Comparison of ENCODE assay signal across 17 mouse cellular contexts in the genomic region with DNA sequence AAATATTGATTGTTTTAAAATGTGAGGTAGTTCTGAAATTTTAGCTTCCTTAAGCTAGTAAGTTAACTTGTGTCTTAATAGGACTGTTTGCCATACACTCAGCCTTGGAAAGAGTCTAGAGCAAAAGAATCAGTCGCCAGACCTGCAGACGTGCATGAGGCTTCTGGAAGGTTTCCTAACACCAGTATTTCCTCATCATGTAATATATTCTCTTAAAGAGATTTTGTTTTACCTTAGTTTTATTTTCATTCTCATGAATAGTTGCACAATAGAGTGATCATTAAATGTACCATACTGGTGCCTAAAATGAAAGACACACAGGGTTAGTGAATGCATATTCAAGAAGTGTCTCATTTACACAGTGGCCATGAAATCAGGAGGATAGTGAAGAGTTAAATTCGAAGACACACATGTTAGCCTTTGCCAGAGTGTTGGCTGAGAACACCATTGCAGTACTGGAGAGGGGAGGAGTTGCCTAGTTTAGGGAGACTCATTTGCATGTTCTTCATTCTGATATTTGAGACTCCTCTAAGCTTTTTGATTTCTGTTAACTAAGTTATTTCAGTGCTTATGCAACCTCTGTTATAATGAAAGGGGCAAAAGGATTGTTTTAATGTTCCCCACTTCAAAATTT.
DNase-seq lines count a peak whose midpoint lies in the region; ATAC-seq and TF ChIP-seq lines count a peak whose summit lies in the region.
"Had no signal": no experiment of that assay in that cellular context is flagged by ENCODE, and none has a peak within 500 bp of the region (broad histone marks: within the 10 kb centered on the region; RNA-seq: fewer than 3 reads in every experiment).

No protein-coding gene starts in this region.

- ATAC-seq in embryonic facial prominence, embryonic 14.5 days (ENCODE audit: low read depth), result no peak
- ATAC-seq in heart, postnatal 0 days (ENCODE audit: insufficient read depth, low read depth), result no peak
- ATAC-seq in hindbrain, embryonic 16.5 days, result no peak
- ATAC-seq: midbrain, embryonic 13.5 days had no signal

- H3K9me3 ChIP-seq in embryonic facial prominence, embryonic 14.5 days (ENCODE audit: control insufficient read depth, low read length), result no peaks in the 10 kb centered on the region
- no peaks in the 10 kb centered on the region for H3K9me3 ChIP-seq in embryonic facial prominence, embryonic 10.5 days
- H3K9me3 ChIP-seq in heart, postnatal 0 days (replicated peaks; ENCODE audit: control insufficient read depth, low read length), result no peaks in the 10 kb centered on the region
- H3K9me3 ChIP-seq in hindbrain, embryonic 16.5 days (ENCODE audit: control insufficient read depth, low read length), result no peaks in the 10 kb centered on the region
- H3K9me3 ChIP-seq: kidney, embryonic 15.5 days; limb, embryonic 10.5 days; liver, embryonic 13.5 days; midbrain, embryonic 13.5 days had no signal

- no peak overlapping the region for H3K4me3 ChIP-seq in embryonic facial prominence, embryonic 14.5 days (ENCODE audit: low read depth, low read length)
- no peak overlapping the region for H3K4me3 ChIP-seq in embryonic facial prominence, embryonic 10.5 days
- no peak overlapping the region for H3K4me3 ChIP-seq in heart, postnatal 0 days (ENCODE audit: low read depth, low read length)
- H3K4me3 ChIP-seq in hindbrain, embryonic 16.5 days (ENCODE audit: low read length), result no peak overlapping the region
- H3K4me3 ChIP-seq: kidney, embryonic 15.5 days; limb, embryonic 10.5 days; liver, embryonic 13.5 days; midbrain, embryonic 13.5 days had no signal

- H3K4me1 ChIP-seq in embryonic facial prominence, embryonic 14.5 days (ENCODE audit: control insufficient read depth, insufficient read depth, low read length), result peaks cover 17% of the 10 kb centered on the region; the same call in 1 of the 2 replicates
- H3K4me1 ChIP-seq in embryonic facial prominence, embryonic 10.5 days, result peaks cover 17% of the 10 kb centered on the region
- peaks cover 24% of the 10 kb centered on the region for H3K4me1 ChIP-seq in heart, postnatal 0 days (ENCODE audit: control insufficient read depth, insufficient read depth)
- H3K4me1 ChIP-seq in hindbrain, embryonic 16.5 days (ENCODE audit: control insufficient read depth, insufficient read depth, low read depth, low read length), result no peaks in the 10 kb centered on the region
- H3K4me1 ChIP-seq: midbrain, embryonic 13.5 days had no signal

- DNase-seq in embryonic facial prominence, embryonic 14.5 days (ENCODE audit: low spot score), result peak; percentile 23
- DNase-seq in embryonic facial prominence, embryonic 10.5 days (ENCODE audit: low spot score), result no peak
- DNase-seq in heart, postnatal 0 days (ENCODE audit: low spot score), result no peak
- DNase-seq in heart, postnatal 25 days (ENCODE audit: low spot score), result no peak
- peak; percentile 30 for DNase-seq in 3T3-L1 (ENCODE audit: low read depth, low spot score)
- DNase-seq in fat pad, adult 2 months (ENCODE audit: extremely low read depth, low read depth, low spot score), result peak; percentile 63
- no peak for DNase-seq in urinary bladder, postnatal 4 days (ENCODE audit: low spot score in 2 of 2)
- DNase-seq: adrenal gland, postnatal 14 days; cerebellum, adult 8-10 months; gastrocnemius, postnatal 25 days; liver, embryonic 13.5 days; thymus, postnatal 14 days had no signal

- H3K4me2 ChIP-seq in embryonic facial prominence, embryonic 14.5 days (ENCODE audit: low read depth, low read length), result no peak overlapping the region
- no peak overlapping the region for H3K4me2 ChIP-seq in heart, postnatal 0 days (ENCODE audit: low read depth, low read length)
- H3K4me2 ChIP-seq in hindbrain, embryonic 16.5 days (ENCODE audit: low read length), result no peak overlapping the region
- H3K4me2 ChIP-seq: kidney, embryonic 15.5 days; midbrain, embryonic 13.5 days had no signal

- H3K27me3 ChIP-seq in embryonic facial prominence, embryonic 14.5 days (replicated peaks; ENCODE audit: control insufficient read depth, insufficient read depth, low read length), result no peaks in the 10 kb centered on the region
- H3K27me3 ChIP-seq in embryonic facial prominence, embryonic 10.5 days (replicated peaks; ENCODE audit: low read depth, poor library complexity, severe bottlenecking), result no peaks in the 10 kb centered on the region
- no peaks in the 10 kb centered on the region for H3K27me3 ChIP-seq in heart, postnatal 0 days (ENCODE audit: control insufficient read depth, insufficient read depth, low read length)
- H3K27me3 ChIP-seq in hindbrain, embryonic 16.5 days (replicated peaks; ENCODE audit: control insufficient read depth, insufficient read depth, low read length), result no peaks in the 10 kb centered on the region
- H3K27me3 ChIP-seq: kidney, embryonic 15.5 days; liver, embryonic 13.5 days; midbrain, embryonic 13.5 days had no signal

- no peaks in the 10 kb centered on the region for H3K36me3 ChIP-seq in embryonic facial prominence, embryonic 14.5 days (ENCODE audit: control insufficient read depth, insufficient read depth, low read length)
- no peaks in the 10 kb centered on the region for H3K36me3 ChIP-seq in embryonic facial prominence, embryonic 10.5 days (replicated peaks)
- peaks cover 5% of the 10 kb centered on the region; the same call in 1 of the 2 replicates for H3K36me3 ChIP-seq in heart, postnatal 0 days (replicated peaks; ENCODE audit: control insufficient read depth, insufficient read depth, low read length)
- no peaks in the 10 kb centered on the region for H3K36me3 ChIP-seq in hindbrain, embryonic 16.5 days (ENCODE audit: control insufficient read depth, insufficient read depth, low read length)
- H3K36me3 ChIP-seq: kidney, embryonic 15.5 days; limb, embryonic 10.5 days; midbrain, embryonic 13.5 days had no signal

- TF ChIP-seq EP300 in heart, postnatal 0 days (IDR thresholded peaks at IDR 0.05; ENCODE audit: low read depth), result no peak

- WGBS in embryonic facial prominence, embryonic 14.5 days, result 51% methylated on average over 3 of the region's 3 CpGs
- WGBS in embryonic facial prominence, embryonic 10.5 days, result 81% methylated on average over 3 of the region's 3 CpGs
- WGBS in heart, postnatal 0 days, result 49% methylated on average over 3 of the region's 3 CpGs
- 63% methylated on average over 3 of the region's 3 CpGs for WGBS in hindbrain, embryonic 16.5 days

- no peak overlapping the region for H3K9ac ChIP-seq in embryonic facial prominence, embryonic 14.5 days (ENCODE audit: low read depth, low read length)
- no peak overlapping the region for H3K9ac ChIP-seq in heart, postnatal 0 days (replicated peaks; ENCODE audit: low read depth, low read length)
- H3K9ac ChIP-seq in hindbrain, embryonic 16.5 days (ENCODE audit: low read depth, low read length), result no peak overlapping the region
- H3K9ac ChIP-seq: kidney, embryonic 15.5 days; midbrain, embryonic 13.5 days had no signal

- TF ChIP-seq CTCF in heart, postnatal 0 days (IDR thresholded peaks at IDR 0.05; ENCODE audit: low read depth), result no peak

- no peak overlapping the region for H3K27ac ChIP-seq in embryonic facial prominence, embryonic 14.5 days (replicated peaks; ENCODE audit: low read depth, low read length)
- no peak overlapping the region for H3K27ac ChIP-seq in embryonic facial prominence, embryonic 10.5 days (replicated peaks)
- peak overlapping the region; percentile 30; the same call in 1 of the 2 replicates for H3K27ac ChIP-seq in heart, postnatal 0 days (ENCODE audit: low read depth)
- H3K27ac ChIP-seq in hindbrain, embryonic 16.5 days (ENCODE audit: low read depth, low read length), result no peak overlapping the region
- H3K27ac ChIP-seq: kidney, embryonic 15.5 days; limb, embryonic 10.5 days; midbrain, embryonic 13.5 days; stomach, postnatal 0 days had no signal

- intact Hi-C loops in heart, postnatal 25 days (cut with DNase I), result no loop called here

Comparison
In these comparisons a context has a peak if more than half of its experiments do, and no peak if none do; other contexts are left out.
1. DNase-seq: peak in embryonic facial prominence, embryonic 14.5 days (single experiment), 3T3-L1 (single experiment) and fat pad, adult 2 months (single experiment); none in embryonic facial prominence, embryonic 10.5 days (single experiment), heart, postnatal 0 days (single experiment), heart, postnatal 25 days (single experiment) and urinary bladder, postnatal 4 days (0 of 2).